Mouse (Mus musculus) kidney, embryonic 15.5 days (tissue): ENCODE results near the gene Rps2. TPM values are rescaled to one million over a fixed set of nuclear protein-coding genes. Genes with fewer than 3 reads are reported as not detected.

Experiments
- ATAC-seq: fragments of 200-750 bp; cut with Nextera tagmentation; replicated peaks from 2 replicates; pipeline ENCODE4 v1.8.0; 2017; ENCODE audit warnings: moderate TSS enrichment; ENCODE audit not compliant: low FRiP score
- H3K27ac ChIP-seq: fragments of 300-500 bp; sonication (generic); 2 replicates; pipeline ENCODE4 v1.5.1; 2015; ENCODE audit warnings: mild to moderate bottlenecking, inconsistent platforms
- H3K27me3 ChIP-seq: fragments of 300-500 bp; sonication (generic); 2 replicates; pipeline ENCODE4 v1.6.1; 2015; ENCODE audit warnings: inconsistent platforms
- H3K36me3 ChIP-seq: fragments of 300-500 bp; sonication (generic); 2 replicates; pipeline ENCODE4 v1.6.1; 2015; ENCODE audit warnings: inconsistent platforms
- H3K4me1 ChIP-seq: fragments of 300-500 bp; sonication (generic); 2 replicates; pipeline ENCODE4 v1.6.1; 2015; ENCODE audit warnings: inconsistent platforms
- H3K4me2 ChIP-seq: fragments of 300-500 bp; sonication (generic); 2 replicates; pipeline ENCODE4 v1.6.1; 2015; ENCODE audit warnings: moderate library complexity, mild to moderate bottlenecking, inconsistent platforms
- H3K4me3 ChIP-seq: fragments of 300-500 bp; sonication (generic); replicated peaks from 2 replicates; pipeline ENCODE4 v1.5.1; 2015; ENCODE audit warnings: mild to moderate bottlenecking, inconsistent platforms
- H3K9ac ChIP-seq: fragments of 300-500 bp; sonication (generic); 2 replicates; pipeline ENCODE4 v1.6.1; 2015; ENCODE audit warnings: mild to moderate bottlenecking, inconsistent platforms
- H3K9me3 ChIP-seq: fragments of 300-500 bp; sonication (generic); replicated peaks from 2 replicates; pipeline ENCODE4 v1.6.1; 2016; ENCODE audit warnings: inconsistent platforms
- WGBS: fragments of 180-500 bp; shearing (Covaris S2); methylation state at CpG from one replicate; pipeline ENCODE4 v1.1.7; 2015; ENCODE audit warnings: mixed read lengths; 5-methylcytosine and 5-hydroxymethylcytosine counted together
- polyA plus RNA-seq: library from polyadenylated mRNA; unstranded; fragments of >200 nt; fragmentation: Nextera tagmentation; extraction: Ambion mirVana; gene quantifications from 2 replicates; pipeline ENCODE4 v1.2.1, GENCODE M21; 2015

Rps2 gene
- polyA plus RNA-seq, 1 experiment from 2014 or later: 1,520 TPM

DNA sequence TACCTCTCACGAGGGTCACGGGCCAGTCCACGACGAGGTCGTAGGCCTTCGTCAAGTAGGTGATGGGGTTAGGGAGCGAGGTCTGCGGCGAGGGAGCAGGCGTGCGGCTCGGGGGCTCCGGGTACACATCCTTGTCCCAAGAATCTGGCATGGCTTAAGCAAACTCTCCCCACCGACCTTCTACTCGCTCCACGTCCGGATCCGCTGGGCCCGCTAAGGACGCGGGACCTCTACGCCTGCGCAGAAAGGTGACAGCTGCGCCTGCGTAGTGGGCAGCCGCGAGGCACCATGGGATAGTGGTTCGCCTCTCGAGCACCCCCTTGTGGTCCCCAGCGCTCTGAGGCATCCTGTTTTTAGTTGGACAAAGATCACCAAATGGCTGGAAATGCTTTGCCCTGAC lies 6.3 kb downstream of the Rps2 start, which contains the start of gene Ndufb10:
Gene Ndufb10, minus strand, starts transcription at position 295 of the 400 bp plus-strand sequence.
- peak; percentile 74 for ATAC-seq
- Histone ChIP-seq H3K4me1 (peaks cover 26% of the 10 kb centered on the region), H3K9ac (peak within 1 kb of the TSS; percentile 91), H3K4me2 (peak within 1 kb of the TSS; percentile 70), H3K36me3 (peaks cover 16% of the 10 kb centered on the region), H3K4me3 (peak within 1 kb of the TSS; percentile 98), H3K9me3 (no peaks in the 10 kb centered on the region), H3K27me3 (no peaks in the 10 kb centered on the region), H3K27ac (peak within 1 kb of the TSS; percentile 92)
- WGBS: under 1% methylated on average over 30 of the region's 30 CpGs

DNA sequence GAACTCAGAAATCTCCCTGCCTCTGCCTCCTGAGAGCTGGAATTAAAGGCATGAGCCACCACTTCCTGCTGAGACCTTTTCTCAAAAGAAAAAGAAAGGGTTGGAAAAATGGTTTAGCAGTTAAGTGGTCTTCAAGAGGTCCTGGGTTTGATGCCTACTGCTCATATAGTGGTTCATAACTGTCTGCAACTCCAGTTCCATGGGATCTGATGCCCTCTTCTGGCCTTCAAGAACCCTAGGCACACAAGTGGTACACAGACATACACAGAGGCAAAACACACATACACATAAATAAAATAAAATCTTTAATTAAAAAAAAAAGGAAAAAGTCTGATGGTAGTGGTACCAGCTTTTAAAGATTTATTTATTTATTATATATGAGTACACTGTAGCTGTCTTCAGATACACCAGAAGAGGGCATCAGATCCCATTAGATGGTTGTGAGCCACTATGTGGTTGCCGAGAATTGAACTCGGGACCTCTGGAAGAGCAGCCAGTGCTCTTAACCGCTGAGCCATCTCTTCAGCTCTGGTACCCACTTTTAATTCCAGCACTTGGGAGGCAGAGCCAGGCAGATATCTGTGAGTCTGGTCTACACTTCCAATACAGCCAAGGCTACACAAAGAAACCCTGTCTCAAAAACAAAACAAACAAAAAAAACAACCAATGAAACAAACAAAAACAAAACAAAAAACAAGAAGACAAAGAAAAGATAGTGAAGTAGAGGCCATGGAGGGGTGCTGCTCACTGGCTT lies 7.9 kb downstream of the Rps2 start:
- H3K27me3 ChIP-seq: no peaks in the 10 kb centered on the region
- H3K4me2 ChIP-seq: no peak overlapping the region
- no peaks in the 10 kb centered on the region for H3K9me3 ChIP-seq
- no peak overlapping the region for H3K9ac ChIP-seq
- ATAC-seq: no peak
- WGBS: 74% methylated on average over 3 of the region's 3 CpGs
- peaks cover 26% of the 10 kb centered on the region for H3K4me1 ChIP-seq
- H3K27ac ChIP-seq: no peak overlapping the region
- H3K4me3 ChIP-seq: no peak overlapping the region
- peaks cover 16% of the 10 kb centered on the region for H3K36me3 ChIP-seq

DNA sequence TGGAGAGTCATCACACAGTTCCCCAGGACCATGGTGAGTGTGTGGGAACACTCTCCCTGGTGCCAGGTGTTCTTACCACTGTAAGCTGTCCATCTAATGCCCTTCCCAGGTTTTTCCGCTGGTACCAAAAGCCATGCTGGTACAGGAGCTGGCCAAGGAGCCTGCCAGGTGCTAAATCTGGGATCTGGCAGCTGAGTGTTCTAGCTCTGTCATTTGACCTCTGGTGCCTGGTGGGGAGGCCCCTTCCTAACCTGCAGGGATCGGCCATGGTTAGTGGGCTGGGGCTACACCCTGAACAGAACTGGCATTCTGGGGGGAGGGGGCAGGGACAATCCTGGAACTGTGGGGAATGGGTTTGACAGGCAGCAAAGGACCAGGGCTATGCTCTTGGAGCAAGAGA lies 9.7 kb downstream of the Rps2 start, which contains the start of gene Rpl3l:
Gene Rpl3l, plus strand, starts transcription at position 203 of the 400 bp plus-strand sequence.
- no peaks in the 10 kb centered on the region for H3K27me3 ChIP-seq
- no peak for ATAC-seq
- H3K9ac ChIP-seq: no peak within 1 kb of the TSS
- H3K4me1 ChIP-seq: peaks cover 10% of the 10 kb centered on the region
- no peaks in the 10 kb centered on the region for H3K9me3 ChIP-seq
- H3K27ac ChIP-seq: no peak within 1 kb of the TSS
- no peak within 1 kb of the TSS for H3K4me3 ChIP-seq
- 60% methylated on average over 2 of the region's 2 CpGs for WGBS
- peaks cover 1% of the 10 kb centered on the region; the same call in 1 of the 2 replicates for H3K36me3 ChIP-seq
- H3K4me2 ChIP-seq: no peak within 1 kb of the TSS

DNA sequence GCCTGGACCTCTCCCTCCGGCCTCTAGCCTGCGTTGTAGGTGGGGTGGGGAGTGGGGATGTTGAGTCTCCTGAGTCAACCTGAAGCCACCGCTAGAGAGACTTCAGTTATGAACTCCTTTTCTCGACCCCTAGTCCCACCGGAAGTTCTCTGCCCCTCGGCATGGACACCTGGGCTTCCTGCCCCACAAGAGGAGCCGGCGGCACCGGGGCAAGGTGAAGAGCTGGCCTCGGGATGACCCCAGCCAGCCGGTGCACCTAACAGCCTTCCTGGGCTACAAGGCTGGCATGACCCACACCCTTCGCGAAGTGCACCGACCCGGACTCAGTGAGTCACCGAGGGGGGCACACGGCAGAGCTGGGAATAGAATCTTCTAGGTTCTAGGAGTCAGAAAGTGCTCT lies 10.3 kb downstream of the Rps2 start:
- H3K9me3 ChIP-seq: no peaks in the 10 kb centered on the region
- no peaks in the 10 kb centered on the region for H3K27me3 ChIP-seq
- no peaks in the 10 kb centered on the region for H3K36me3 ChIP-seq
- H3K4me1 ChIP-seq: peaks cover 5% of the 10 kb centered on the region
- H3K9ac ChIP-seq: no peak overlapping the region
- no peak overlapping the region for H3K4me2 ChIP-seq
- WGBS: 71% methylated on average over 17 of the region's 17 CpGs
- H3K27ac ChIP-seq: no peak overlapping the region
- no peak overlapping the region for H3K4me3 ChIP-seq
- ATAC-seq: no peak

DNA sequence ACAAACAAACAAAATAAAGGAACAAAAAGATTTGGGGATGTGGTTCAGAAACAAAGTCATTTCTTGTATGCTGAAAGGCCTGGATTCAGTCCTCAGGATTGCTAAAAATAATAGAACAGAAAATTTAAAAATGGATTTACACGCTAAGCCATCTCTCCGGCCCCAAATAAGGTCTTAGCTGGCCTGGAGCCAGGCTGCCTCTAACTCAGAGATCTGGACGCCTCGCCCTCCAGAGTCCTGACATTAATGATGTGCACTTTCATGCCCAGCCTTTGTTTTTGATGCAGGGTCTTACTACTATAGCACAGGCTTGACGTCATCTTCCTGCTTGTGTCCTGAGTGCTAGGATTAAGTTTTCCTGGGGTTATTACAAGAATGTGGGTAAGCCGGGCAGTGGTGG lies 11.2 kb downstream of the Rps2 start:
- Histone ChIP-seq H3K27me3 (no peaks in the 10 kb centered on the region), H3K9ac (no peak overlapping the region), H3K27ac (no peak overlapping the region), H3K4me3 (no peak overlapping the region), H3K9me3 (no peaks in the 10 kb centered on the region), H3K4me2 (no peak overlapping the region), H3K36me3 (no peaks in the 10 kb centered on the region), H3K4me1 (no peaks in the 10 kb centered on the region)
- no peak for ATAC-seq
- 78% methylated on average over 6 of the region's 6 CpGs for WGBS

DNA sequence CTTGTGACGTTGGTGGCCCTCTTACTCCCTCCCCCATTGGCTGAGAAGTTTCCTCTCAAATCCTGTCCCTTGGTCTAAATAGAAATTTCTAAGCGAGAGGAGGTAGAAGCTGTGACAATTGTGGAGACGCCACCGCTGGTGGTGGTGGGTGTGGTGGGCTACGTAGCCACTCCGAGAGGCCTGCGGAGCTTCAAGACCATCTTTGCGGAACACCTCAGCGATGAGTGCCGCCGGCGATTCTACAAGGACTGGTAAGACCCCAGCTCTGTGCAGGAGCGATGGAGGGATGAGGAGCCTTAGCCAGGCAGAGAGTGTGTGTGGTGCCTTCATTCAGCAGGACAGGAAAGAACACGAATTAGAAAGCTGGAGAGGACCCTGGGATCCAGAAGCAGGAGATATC lies 12.9 kb downstream of the Rps2 start:
- H3K9ac ChIP-seq: no peak overlapping the region
- no peak for ATAC-seq
- H3K4me1 ChIP-seq: peaks cover 2% of the 10 kb centered on the region
- WGBS: 84% methylated on average over 14 of the region's 14 CpGs
- H3K27ac ChIP-seq: no peak overlapping the region
- no peaks in the 10 kb centered on the region for H3K27me3 ChIP-seq
- H3K4me2 ChIP-seq: no peak overlapping the region
- H3K9me3 ChIP-seq: no peaks in the 10 kb centered on the region
- no peaks in the 10 kb centered on the region for H3K36me3 ChIP-seq
- H3K4me3 ChIP-seq: no peak overlapping the region

DNA sequence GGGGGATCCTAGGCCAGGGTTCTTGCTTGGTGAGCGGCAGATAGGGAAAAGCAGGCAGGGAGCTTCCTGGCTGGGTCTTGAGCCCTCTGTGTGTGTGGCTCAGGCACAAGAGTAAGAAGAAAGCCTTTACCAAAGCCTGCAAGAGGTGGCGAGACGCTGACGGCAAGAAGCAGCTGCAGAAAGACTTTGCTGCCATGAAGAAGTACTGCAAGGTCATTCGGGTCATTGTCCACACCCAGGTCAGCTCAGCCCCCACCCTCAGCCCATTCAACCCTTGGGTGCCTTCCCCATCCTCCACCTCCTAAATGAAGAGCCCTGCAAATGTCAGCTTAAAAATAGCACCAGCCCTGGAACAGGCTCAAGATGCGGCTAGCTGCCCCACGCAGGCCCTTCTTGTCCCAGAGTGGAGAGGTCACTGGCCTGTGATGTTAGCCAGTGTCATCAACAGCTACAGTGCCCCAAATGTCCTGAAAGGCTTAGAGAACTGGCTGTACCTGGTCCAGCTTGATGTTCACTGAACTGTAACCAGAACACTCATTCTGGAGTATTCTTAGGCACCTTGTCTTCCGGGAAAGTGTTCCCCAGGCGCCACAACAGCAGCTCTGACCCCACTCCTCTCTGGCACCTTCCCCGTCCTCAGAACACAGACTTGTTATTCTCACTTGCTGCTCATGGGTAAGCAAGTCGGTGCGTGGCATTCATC lies 14.5 kb downstream of the Rps2 start:
- no peaks in the 10 kb centered on the region for H3K36me3 ChIP-seq
- H3K4me3 ChIP-seq: no peak overlapping the region
- H3K27me3 ChIP-seq: no peaks in the 10 kb centered on the region
- no peak overlapping the region for H3K4me2 ChIP-seq
- no peak overlapping the region for H3K9ac ChIP-seq
- H3K27ac ChIP-seq: no peak overlapping the region
- WGBS: 77% methylated on average over 12 of the region's 12 CpGs
- no peak for ATAC-seq
- H3K9me3 ChIP-seq: no peaks in the 10 kb centered on the region
- peaks cover 13% of the 10 kb centered on the region for H3K4me1 ChIP-seq

DNA sequence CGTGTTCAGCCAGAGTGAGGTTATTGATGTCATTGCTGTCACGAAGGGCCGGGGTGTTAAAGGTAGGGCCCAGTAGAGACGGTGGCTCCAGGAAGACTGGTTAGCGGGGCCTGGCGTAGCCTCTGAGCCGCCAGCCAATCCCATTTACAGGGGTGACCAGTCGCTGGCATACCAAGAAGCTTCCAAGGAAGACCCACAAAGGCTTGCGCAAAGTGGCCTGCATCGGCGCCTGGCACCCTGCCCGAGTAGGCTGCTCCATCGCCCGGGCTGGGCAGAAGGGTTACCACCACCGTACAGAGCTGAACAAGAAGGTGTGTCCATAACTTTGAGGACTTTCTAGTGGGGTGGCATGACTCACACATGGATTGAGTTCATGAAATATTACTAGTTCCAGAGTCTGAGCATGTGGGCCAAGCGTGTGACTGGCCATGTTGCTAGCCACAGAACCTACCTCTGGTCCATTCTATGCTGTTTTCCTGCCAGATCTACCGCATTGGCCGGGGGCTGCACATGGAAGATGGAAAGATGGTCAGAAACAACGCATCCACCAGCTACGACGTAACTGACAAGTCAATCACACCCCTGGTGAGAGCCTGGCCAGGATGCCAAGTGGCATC lies 15.6 kb downstream of the Rps2 start:
- WGBS: 87% methylated on average over 21 of the region's 21 CpGs
- no peak overlapping the region for H3K9ac ChIP-seq
- no peak overlapping the region for H3K4me2 ChIP-seq
- H3K4me3 ChIP-seq: no peak overlapping the region
- ATAC-seq: no peak
- no peaks in the 10 kb centered on the region for H3K36me3 ChIP-seq
- no peaks in the 10 kb centered on the region for H3K27me3 ChIP-seq
- no peaks in the 10 kb centered on the region for H3K9me3 ChIP-seq
- H3K27ac ChIP-seq: no peak overlapping the region
- H3K4me1 ChIP-seq: peaks cover 18% of the 10 kb centered on the region

DNA sequence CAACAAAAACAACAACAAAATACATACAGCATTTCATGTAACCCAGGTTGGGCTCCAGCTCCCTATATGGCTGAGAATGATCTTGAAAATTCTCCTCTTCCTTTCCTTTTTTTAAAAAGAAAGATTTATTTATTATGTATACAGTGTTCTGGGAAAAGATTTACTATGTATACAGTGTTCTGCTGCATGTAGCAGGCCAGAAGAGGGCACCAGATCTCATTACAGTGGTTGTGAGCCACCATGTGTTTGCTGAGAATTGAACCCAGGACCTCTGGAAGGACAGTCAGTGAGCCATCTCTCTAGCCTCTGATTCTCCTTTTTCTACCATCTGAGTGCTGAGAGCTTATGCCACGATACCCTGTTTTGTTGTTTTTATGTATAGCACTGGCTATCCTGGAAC lies 16.6 kb downstream of the Rps2 start:
- peaks cover 18% of the 10 kb centered on the region for H3K4me1 ChIP-seq
- no peaks in the 10 kb centered on the region for H3K27me3 ChIP-seq
- no peak overlapping the region for H3K9ac ChIP-seq
- WGBS: 87% methylated on average over 1 of the region's 1 CpGs
- ATAC-seq: no peak
- H3K27ac ChIP-seq: no peak overlapping the region
- peaks cover 2% of the 10 kb centered on the region; the same call in 1 of the 2 replicates for H3K36me3 ChIP-seq
- H3K9me3 ChIP-seq: no peaks in the 10 kb centered on the region
- no peak overlapping the region for H3K4me3 ChIP-seq
- H3K4me2 ChIP-seq: no peak overlapping the region

DNA sequence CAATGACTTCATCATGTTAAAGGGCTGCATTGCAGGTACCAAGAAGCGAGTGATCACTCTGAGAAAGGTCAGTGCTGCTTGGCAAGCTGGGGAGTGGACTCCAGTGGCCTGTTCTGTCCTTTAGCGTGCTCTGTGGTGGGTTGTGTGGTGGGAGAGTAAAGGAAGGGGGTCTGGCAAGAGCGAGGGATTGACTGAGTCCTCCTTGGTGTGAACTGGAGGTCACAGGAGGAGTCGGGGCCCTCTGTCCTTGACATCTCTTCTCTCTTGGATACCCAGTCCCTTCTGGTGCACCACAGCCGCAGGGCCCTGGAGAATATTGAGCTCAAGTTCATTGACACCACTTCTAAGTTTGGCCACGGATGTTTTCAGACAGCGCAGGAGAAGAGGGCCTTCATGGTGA lies 17.5 kb downstream of the Rps2 start:
- peak overlapping the region; percentile 71 for H3K27ac ChIP-seq

DNA sequence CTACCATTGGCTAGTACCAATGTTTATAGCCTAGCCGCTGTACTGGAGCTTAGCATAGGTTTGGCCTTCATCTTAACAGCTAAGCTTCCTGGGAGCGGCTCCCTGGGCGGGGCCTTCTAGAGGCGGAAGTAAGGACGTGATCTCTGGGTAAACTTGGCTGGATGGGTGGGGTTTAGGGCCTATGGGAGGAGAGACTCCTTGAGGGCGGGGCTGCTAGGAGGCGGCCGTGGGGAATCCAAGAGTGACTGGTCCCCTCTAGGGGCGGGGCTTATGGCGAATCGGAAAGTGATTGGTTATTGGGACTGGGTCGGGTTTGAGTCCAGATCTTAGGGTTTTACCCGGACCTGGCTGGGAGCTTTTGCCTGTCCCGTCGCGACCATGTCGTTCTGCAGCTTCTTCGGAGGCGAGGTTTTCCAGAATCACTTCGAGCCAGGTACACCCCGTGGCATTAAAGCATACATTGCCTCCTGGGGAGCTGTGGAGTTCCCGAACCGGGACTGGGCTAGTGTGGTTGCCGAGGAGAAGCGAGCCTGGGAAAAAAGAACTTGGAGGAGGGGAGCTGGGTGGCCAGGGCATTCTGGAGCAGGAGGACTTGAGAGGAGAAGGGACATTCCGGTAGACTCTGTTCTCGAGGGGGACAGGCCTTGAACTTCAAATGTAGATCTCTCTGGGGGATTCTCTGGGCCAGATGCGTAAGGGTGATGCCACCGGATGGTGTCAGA lies 18.6 kb downstream of the Rps2 start, which contains the start of gene Msrb1:
Gene Msrb1, plus strand, starts transcription at position 313 of the 722 bp plus-strand sequence.
- peaks cover 18% of the 10 kb centered on the region for H3K4me1 ChIP-seq
- 1% methylated on average over 29 of the region's 29 CpGs for WGBS
- H3K4me3 ChIP-seq: peak within 1 kb of the TSS; percentile 68
- peak; percentile 96 for ATAC-seq
- H3K9ac ChIP-seq: peak within 1 kb of the TSS; percentile 66
- peaks cover 18% of the 10 kb centered on the region for H3K36me3 ChIP-seq
- H3K4me2 ChIP-seq: peak within 1 kb of the TSS; percentile 87
- H3K27me3 ChIP-seq: no peaks in the 10 kb centered on the region
- H3K27ac ChIP-seq: peak within 1 kb of the TSS; percentile 81
- H3K9me3 ChIP-seq: no peaks in the 10 kb centered on the region

More for the DNA sequence above, 17.5 kb downstream of the Rps2 start:
- no peaks in the 10 kb centered on the region for H3K9me3 ChIP-seq
- no peak overlapping the region for H3K4me3 ChIP-seq
- WGBS: 87% methylated on average over 7 of the region's 7 CpGs
- no peak for ATAC-seq
- H3K27me3 ChIP-seq: no peaks in the 10 kb centered on the region
- no peak overlapping the region for H3K9ac ChIP-seq
- H3K4me1 ChIP-seq: peaks cover 18% of the 10 kb centered on the region
- peak overlapping the region; percentile 87; the same call in 1 of the 2 replicates for H3K4me2 ChIP-seq
- H3K36me3 ChIP-seq: peaks cover 10% of the 10 kb centered on the region
